Mouse (Mus musculus): ENCODE measurements around the gene Cox11. TPM values are rescaled to one million over a fixed set of nuclear protein-coding genes. Genes with fewer than 3 reads are reported as not detected.

Gene Cox11
- total RNA-seq (2021), result 10 to 100 TPM; 24.7 to 25.5 TPM

DNA sequence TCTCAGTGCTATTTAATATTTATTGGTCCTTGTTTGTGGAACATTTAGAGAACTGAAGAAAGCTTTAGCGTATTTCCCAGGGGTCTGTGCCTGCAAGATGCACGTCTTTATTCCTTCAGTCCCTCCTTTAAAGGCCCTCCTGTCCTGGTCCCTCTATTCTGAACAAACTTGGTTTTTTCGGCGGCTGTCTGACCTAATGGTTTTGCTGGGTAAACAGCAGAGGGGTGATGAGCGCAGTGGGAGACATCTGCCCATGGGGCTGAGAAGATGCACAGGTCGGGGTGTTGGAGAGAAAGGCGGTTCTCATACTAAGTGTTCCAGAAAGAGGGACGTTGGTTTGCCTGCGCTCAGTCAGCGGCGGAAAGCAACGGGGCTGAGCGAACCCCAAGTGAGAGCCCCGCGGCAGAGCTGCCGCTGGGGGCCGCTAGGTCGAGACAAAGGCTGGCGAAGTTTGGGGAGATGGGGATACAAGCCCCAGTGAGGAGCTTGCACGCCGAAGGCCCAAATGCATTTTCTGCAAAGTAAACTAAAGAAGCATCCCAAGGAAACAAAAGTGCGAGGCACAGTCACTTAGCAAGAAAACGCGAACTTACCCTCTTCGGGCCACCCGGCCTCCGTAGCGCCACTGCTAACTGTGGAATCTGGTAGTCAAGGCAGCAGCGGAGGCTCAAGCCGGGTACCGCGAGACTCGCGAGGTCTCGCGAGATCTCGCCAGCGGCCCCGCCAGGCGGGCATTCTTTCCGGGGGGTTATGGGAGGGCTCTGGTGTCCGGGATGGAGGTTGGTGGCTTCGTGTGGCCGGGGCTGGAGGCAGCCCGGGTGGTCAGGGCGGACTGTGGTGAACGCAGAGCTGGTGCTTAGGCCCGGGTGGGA lies at the start of gene Cox11, which contains the start of gene Stxbp4:
Cox11 (plus strand) TSS at position 734 of the 872 bp plus-strand sequence.
Stxbp4 (minus strand) TSS at position 645 of the 872 bp plus-strand sequence.
- peak; percentile 88 for DNase-seq (ENCODE audit: low spot score)
- intact Hi-C loops (cut with DNase I), result no loop called here

DNA sequence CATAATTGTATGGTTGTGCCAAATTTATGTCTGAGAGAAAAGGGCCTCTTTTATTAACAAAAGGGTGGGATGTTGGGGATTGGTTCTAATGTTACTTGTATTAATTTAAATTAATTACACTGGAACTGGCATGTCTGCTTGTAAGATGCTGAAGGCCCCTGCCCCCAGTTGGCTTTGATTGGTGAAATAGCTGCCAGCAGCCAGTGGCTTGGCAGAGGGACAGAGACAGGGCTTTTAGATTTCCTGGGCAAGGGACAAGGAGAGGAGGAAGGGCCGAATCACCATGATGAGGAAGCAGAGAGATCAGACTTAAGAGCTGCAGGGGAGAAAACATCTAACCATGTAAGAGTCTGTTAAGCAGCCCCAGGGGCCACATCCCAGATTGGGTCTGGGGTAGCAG lies 47.0 kb upstream of the Cox11 start:
- intact Hi-C loops (cut with DNase I), result no loop called here
- no peak for DNase-seq (ENCODE audit: low spot score)

DNA sequence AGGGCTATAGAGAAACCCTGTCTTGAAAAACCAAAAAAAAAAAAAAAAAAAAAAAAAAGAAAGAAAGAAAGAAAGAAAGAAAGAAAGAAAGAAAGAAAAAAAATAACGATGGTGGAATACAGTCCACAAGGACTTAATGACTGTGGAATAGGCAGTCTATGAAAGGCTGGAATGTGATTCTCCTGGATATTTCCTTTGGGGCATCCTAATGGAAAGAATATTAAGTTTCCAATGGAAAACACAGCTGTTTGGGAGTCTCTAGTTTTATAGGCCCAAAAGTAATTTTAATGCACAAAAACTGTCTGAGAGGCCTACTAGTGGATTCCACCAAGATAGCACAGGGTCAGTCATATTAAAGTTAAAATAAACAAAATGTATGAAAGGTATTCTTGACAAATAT lies 42.1 kb upstream of the Cox11 start:
- intact Hi-C loops (cut with DNase I), result no loop called here
- no peak for DNase-seq (ENCODE audit: low spot score)

DNA sequence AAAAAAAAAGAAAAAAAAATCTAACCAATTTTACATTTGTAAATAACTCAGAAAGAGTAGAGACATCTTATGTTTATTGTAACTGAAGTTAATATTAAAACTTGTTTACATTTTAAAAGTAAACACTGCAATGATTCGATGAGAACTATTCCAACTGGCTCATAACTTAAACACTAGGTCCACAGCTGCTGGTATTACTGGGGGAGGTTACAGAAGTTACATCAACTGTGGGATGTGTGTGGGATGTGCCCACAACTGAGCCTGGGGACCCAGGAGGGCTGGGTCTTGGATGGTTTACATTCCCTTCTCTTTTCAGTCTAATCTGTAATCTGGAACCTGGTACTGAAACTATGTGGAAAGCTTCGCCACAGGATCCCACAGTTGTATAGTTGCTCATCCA lies 34.9 kb upstream of the Cox11 start:
- DNase-seq (ENCODE audit: low spot score), result no peak
- intact Hi-C loops (cut with DNase I), result no loop called here

DNA sequence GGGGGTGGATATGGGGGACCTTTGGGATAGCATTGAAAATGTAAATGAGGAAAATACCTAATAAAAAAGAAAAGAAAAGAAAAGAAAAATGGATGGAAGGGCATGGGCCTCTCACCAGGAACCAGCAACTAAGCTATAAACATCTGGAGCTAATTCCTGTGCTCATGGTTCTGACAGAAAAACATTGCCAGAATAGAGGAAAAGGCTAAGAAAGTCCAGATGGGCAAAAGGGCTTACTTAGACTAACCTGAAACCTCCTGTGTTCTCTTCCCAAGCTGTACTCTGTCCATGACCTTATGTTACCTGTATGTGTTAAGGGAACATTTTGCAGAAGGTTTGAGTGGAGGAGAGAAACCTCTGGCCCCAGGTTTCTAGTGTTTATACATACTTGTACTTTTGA lies 25.9 kb upstream of the Cox11 start:
- intact Hi-C loops (cut with DNase I), result no loop called here
- DNase-seq (ENCODE audit: low spot score), result no peak

DNA sequence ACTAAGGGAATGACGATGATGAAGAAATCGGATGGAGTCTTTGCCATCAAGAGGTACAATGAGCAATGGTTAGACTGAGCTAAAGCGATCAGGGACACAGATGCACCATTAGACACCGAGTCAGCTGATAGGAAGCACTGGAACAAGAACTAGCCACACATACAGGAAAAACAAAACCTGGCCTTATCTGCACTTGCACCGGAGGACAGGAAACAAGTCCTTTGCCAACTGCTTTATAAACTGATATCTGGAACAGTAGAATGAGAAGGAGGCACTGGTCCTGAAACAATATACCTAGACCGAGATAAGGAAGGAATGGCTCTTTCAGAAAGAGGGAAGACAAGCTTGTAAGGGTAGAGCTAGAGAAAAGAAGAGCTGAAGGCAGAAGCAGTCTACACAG lies 23.2 kb upstream of the Cox11 start:
- intact Hi-C loops (cut with DNase I), result loop anchor here (5.0 kb wide), 2 partner anchors 197 to 627 kb away; no protein-coding TSS in a partner anchor
- DNase-seq (ENCODE audit: low spot score), result no peak

DNA sequence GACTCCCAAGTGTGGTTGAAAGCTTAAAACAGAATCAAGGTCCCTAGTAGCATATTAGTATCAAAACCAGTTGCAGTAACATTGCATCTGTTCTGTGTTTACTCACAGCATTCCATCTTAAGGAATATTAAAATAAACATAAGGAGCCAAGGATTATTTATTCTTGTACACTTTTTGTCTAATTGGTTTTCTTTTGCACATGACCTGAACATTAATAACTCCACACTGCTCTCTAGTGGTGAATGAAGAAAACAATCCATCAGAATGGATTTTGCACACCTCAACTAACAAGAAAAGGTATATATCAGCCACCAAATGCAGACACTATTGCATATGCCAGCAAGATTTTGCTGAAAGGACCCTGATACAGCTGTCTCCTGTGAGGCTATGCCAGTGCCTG lies 21.5 kb upstream of the Cox11 start:
- no peak for DNase-seq (ENCODE audit: low spot score)
- intact Hi-C loops (cut with DNase I), result loop anchor here (2.0 to 5.0 kb wide), 3 partner anchors 199 to 629 kb away; no protein-coding TSS in a partner anchor

DNA sequence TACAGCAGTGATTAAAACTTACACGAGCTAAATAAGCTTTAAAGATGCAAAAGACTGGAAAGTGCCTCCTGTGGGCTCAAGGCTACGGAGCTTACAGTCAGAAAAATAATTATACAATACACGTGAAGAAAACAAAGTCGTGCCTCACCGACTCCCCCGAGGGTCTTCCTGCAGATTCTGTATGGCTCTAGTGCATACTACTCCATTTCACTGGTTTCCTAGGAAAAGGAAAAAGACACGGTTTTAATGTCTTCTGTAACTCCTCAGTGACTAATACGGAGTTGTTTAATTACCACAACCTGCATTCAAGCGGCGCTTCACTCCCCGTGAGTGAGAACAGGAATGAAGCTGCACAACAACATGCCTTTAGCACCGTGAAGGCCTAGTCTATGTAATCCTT lies 15.9 kb upstream of the Cox11 start:
- intact Hi-C loops (cut with DNase I), result no loop called here
- DNase-seq (ENCODE audit: low spot score), result no peak

DNA sequence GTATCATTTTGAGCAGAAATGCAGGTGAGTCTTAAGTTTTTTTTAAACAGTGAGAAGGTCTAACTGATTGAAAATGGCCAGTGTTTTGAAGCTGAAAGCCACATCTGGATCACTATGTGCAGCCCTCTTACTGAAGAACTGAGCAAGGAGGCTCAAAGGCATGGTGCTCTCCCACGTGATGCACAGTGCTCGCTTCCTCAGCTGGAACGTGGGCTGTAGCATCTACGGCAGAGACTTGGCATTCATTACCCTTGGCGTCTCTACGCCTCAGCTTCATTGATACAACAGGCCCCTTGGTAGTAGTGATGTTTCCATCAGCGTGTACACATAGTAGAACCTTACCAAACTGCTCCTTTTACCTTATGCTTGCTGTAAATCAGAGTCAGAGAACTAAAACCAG lies 15.5 kb upstream of the Cox11 start:
- intact Hi-C loops (cut with DNase I), result no loop called here
- DNase-seq (ENCODE audit: low spot score), result no peak

DNA sequence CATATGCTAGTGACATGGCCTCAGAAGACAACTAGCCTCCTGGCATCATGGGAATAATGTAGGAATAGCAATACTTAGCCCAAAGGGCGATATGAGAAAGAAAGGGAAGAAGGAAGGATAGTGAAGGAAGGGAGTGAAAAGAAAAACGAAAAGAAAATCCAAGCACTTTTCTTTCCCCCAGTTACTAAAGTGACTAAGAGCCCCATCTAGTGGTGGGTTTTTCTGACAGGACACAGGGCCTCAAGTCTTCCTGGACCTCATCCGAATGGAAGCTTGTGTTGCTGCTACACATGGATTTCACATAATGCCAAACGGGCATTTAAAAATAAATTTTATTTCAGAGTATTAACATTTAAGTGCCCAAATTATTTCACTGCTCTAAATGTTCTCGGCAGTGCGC lies 14.5 kb upstream of the Cox11 start:
- no peak for DNase-seq (ENCODE audit: low spot score)

DNA sequence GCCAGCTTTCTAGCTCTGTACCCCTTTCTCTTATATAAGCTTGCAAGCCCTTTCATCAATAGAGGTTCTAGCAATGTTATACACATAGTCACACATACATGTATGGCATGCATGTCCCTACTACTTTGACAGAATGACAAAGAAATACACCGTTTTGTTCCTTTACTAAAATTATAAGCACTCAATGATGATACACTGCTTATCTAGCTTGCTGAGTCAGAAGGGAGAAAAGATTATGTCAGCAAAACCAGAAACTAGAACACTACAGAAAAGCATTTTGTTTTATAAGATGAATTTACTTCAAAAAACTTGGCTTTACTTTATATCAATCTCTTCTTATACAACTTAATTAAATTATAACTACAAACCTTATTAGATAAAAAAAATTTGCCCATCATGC lies 12.8 kb upstream of the Cox11 start:
- no peak for DNase-seq (ENCODE audit: low spot score)
- intact Hi-C loops (cut with DNase I), result no loop called here

More for the DNA sequence above, 14.5 kb upstream of the Cox11 start:
- intact Hi-C loops (cut with DNase I), result no loop called here

DNA sequence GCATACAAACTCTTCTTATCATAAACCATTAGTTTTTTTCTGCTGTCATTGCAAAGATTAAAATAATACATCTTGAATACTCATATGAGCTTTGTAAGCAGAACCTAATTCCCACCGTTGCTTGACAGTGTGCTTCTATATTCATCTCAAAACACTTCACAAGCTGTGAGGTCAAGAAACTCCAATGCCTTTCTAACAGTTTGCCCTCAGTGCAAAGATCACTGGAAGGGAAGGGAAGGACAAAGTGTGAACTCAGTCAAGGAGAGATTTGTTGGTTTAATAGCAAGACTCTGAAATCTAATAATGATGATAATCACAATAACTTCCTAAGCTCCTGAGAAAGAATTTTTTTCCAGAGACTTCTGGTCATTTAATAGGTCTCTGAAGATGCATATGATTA lies 10.2 kb upstream of the Cox11 start:
- intact Hi-C loops (cut with DNase I), result no loop called here
- DNase-seq (ENCODE audit: low spot score), result no peak

DNA sequence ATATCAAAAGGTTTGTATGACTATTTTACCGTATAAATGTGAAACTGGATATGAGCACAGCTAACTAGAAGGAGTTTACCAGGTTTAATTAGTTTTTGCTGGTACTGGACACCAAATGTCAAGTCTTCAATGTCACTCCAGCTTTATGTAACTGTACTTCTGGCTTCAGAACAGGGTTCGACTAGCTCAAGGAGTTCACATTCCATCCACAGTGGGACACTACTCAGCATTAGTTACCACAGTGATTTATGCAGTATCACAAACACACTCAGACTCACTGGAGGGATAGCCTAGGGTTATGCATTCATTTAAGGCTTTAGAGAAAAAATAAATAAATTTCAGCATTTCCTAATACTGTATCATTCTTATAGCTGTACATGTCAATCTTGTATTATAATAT lies 5.5 kb upstream of the Cox11 start:
- intact Hi-C loops (cut with DNase I), result no loop called here
- no peak for DNase-seq (ENCODE audit: low spot score)

DNA sequence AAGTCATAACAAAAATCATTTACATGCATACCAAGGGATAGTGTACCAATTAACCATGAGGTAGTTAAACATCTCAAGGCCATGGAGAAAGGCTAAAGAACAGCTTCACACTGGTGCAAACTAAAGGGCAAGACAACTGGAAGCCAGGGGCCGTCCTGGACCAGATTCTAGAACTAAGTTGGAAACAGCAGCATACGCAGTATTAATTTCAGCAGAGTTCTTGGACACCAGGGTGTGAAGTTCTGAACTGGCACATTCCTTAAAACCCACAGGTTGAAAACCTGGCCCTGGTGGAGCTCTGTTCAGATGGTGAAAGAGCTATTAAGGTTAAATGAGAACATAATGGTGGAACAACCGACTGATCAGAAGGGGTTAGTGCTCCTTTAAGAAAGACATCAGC lies 3.3 kb upstream of the Cox11 start:
- no peak for DNase-seq (ENCODE audit: low spot score)
- intact Hi-C loops (cut with DNase I), result no loop called here

DNA sequence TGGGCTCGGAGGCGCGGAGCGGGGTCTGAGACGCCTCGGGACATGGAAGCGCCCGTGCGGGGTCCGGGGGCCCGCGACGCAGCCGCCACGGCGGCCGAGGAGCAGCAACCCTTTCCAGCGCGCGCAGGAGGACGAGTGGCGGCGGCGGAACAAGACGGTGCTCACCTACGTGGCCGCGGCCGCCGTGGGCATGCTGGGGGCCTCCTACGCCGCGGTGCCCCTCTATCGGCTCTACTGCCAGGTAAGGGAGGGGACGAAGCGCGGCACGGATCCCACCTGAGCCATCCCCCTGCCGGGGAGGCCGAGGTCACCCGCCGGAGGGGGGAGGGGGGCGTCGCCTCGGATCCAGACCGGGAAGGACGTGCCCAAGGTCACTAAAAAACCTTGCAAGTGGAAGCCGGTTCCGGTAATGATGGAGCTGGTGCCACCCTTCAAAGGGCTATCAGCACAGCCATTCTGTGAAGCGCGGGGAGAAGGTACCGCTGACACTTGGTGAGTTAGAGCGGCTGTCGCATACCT lies 398 bp downstream of the Cox11 start:
- intact Hi-C loops (cut with DNase I), result no loop called here
- DNase-seq (ENCODE audit: low spot score), result no peak

DNA sequence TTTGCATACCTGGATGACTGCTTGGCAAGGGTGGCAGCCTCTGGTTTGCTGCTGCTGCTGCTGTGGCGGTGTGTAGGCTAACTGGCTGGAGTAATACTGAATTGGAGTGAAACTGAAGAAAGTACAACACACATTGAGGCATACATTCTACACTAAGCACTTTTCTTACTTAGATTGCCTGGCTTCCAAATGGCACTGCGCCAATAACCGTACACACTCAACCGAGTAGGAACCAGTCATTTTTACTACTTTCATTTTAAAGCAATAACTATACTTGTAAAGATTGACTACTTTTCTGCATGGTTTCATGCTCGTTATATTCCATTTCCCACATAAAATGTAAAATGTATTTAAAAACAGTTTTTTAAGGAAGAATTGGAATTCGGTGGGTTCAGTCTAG lies 11.8 kb downstream of the Cox11 start:
- intact Hi-C loops (cut with DNase I), result no loop called here
- DNase-seq (ENCODE audit: low spot score), result no peak

DNA sequence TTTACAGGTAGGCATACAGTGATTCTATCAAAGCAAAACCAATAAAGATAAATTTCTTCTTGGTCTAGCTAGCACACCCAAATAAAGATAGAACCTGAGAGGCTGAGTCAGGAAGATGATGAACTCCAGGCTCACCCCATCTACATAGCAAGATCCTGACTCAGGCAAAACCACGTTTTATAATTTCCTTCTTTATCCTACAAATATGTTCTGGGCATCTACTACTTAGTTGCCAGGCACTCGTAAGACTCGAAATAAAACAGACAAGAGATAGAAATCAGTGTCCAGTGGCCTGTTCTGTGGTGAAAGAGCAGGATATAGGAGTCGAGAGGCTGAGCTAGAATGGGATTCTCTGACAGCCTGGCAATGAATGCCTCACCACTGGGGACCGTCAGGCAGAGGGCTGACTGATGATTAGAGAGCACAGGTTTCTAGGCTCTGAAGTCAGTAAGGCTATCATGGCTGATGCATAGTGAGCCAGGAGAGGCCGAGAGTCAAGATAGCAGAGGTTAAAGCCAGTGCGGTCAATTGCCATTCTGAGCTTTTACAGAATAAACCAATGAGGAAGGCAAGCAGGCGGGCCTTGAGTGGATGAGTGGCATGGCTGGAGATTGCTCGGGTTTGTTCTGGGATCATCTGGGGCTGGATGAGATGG lies 12.4 kb downstream of the Cox11 start:
- intact Hi-C loops (cut with DNase I), result no loop called here
- DNase-seq (ENCODE audit: low spot score), result no peak

DNA sequence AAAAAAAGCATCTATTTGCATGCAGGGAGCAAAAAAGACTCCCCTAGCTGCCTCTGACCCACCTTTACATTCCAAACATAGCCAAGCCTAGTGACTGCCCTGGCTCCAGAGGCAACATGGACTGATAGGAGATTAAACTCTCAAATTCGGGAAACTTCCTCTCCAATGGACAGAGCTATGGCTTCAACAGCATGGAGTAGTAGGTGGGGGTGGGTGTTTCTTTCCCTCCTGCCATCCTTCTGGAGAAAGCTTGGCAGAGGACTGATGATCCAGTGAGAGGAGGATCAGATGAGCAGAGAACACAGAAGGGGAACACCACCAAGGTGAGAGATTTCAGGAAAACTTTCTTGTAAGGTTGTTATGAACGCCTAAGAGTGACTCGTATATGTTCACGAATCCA lies 14.6 kb downstream of the Cox11 start:
- intact Hi-C loops (cut with DNase I), result no loop called here
- no peak for DNase-seq (ENCODE audit: low spot score)

DNA sequence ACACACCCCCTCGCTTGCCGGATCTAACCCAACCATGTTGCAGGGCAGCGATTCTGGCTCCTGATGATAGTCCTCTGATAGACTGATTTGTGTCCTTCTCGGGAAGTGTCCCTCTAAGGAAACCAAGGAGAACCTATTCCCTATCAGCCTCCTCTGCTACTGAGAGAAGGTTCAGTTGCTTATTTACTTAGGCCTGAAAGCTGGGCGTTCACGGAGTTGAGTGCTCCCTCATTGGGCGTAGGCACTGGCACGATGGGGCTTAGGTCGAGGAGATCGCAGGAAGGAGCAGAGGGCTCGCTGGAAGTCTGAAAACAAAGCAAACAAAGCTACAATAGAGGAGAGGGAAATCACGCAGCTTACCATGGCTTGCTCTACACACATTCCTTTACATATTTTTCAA lies 19.6 kb downstream of the Cox11 start:
- DNase-seq (ENCODE audit: low spot score), result no peak
- intact Hi-C loops (cut with DNase I), result no loop called here

DNA sequence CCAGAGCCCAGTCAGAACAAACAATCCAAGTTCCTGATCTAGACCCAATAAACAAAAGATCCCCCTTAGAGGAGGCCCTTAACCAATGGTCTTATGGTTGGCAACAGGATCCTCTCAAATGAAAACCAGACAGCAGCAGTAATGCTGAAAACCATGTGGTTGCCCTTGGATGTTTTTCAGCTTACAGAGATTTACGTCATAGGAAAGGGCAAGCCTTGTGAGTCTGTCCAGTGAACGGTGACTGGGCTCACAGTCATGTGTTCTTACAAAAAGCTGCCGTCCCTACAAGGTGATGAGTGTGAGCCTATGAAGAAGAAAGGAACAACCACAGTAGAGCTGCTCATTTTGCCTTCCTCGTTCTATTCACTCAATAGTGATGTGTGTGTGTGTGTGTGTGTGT lies 22.7 kb downstream of the Cox11 start:
- DNase-seq (ENCODE audit: low spot score), result no peak
- intact Hi-C loops (cut with DNase I), result no loop called here

DNA sequence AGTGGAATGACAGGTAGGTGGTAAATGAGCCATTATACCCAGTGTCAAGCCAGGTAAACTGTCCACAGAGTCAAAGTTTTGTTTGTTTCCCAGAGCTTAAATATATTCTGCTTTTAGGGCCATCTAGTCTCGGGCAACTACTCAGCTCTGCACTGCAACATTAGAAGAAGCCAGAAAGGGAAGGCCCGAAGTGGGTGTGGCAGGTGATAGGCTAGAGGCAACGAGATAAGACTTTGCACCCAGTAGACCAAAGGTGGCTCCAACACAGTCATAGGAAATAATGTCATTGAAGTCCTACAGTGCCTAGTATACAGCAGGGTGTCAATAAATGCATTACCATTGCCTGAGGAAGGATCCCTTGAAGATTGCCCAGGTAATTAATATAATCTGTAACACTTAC lies 25.1 kb downstream of the Cox11 start:
- no peak for DNase-seq (ENCODE audit: low spot score)
- intact Hi-C loops (cut with DNase I), result no loop called here
